Mouse (Mus musculus): Measurements from ENCODE around the gene Idnk. TPM values are rescaled to one million over a fixed set of nuclear protein-coding genes. Genes with fewer than 3 reads are reported as not detected.
A peak's percentile ranks its signal among the peaks of the same experiment; 100 is the strongest.
"Not testable (repeated sequence)": the region's sequence is repeated elsewhere in the genome, so short reads cannot be mapped to it uniquely, and the experiment has no call there.

Idnk gene
- total RNA-seq, 2 experiments from 2014 or later: 25.0 to 26.6 TPM

GRCm38 (mm10) chr13:58129687-58130246, 27.7 kb upstream of the Idnk start:
- intact Hi-C loops (cut with DNase I): loop anchor here (2.0 to 5.0 kb wide), 2 partner anchors 27 to 273 kb away; partner anchors contain the start of genes Hnrnpk, Idnk and Rmi1
- DNase-seq: no peak

GRCm38 (mm10) chr13:58131692-58132091, 25.8 kb upstream of the Idnk start:
- DNase-seq: no peak
- intact Hi-C loops (cut with DNase I): no loop called here

- DNase-seq; intact Hi-C loops (cut with DNase I): not testable (repeated sequence)
Observed at GRCm38 (mm10) chr13:58146603-58147002, 10.8 kb upstream of the Idnk start.

- intact Hi-C loops (cut with DNase I): no loop called here
- DNase-seq: no peak
Observed at GRCm38 (mm10) chr13:58147760-58148159, 9.7 kb upstream of the Idnk start.

GRCm38 (mm10) chr13:58148256-58148831, 9.1 kb upstream of the Idnk start:
- peak; percentile 26 to 39 for DNase-seq
- intact Hi-C loops (cut with DNase I): no loop called here

GRCm38 (mm10) chr13:58149033-58149558, 8.4 kb upstream of the Idnk start:
- intact Hi-C loops (cut with DNase I): no loop called here
- DNase-seq: no peak

- intact Hi-C loops (cut with DNase I): loop anchor here (10.0 kb wide), 1 partner anchor 235 kb away; the partner anchor contains the start of gene 2210016F16Rik
Observed at GRCm38 (mm10) chr13:58149629-58150028, 7.8 kb upstream of the Idnk start.

GRCm38 (mm10) chr13:58150442-58150841, 7.0 kb upstream of the Idnk start:
- intact Hi-C loops (cut with DNase I): loop anchor here (10.0 kb wide), 1 partner anchor 234 kb away; the partner anchor contains the start of gene 2210016F16Rik
- DNase-seq: no peak

More at GRCm38 (mm10) chr13:58149629-58150028, 7.8 kb upstream of the Idnk start:
- DNase-seq: no peak

- intact Hi-C loops (cut with DNase I): loop anchor here (2.0 to 10.0 kb wide), 4 partner anchors 27 to 229 kb away; partner anchors contain the start of genes 2210016F16Rik, Hnrnpa0 and Ubqln1
- DNase-seq: no peak
Observed at GRCm38 (mm10) chr13:58156031-58156430, 1.4 kb upstream of the Idnk start.

GRCm38 (mm10) chr13:58157036-58157435, 413 bp upstream of the Idnk start:
- DNase-seq: no peak
- intact Hi-C loops (cut with DNase I): loop anchor here (2.0 to 10.0 kb wide), 4 partner anchors 28 to 228 kb away; partner anchors contain the start of genes 2210016F16Rik, Hnrnpa0 and Ubqln1

GRCm38 (mm10) chr13:58158099-58158912, 857 bp downstream of the Idnk start:
- DNase-seq: peak; percentile 85 to 89
- intact Hi-C loops (cut with DNase I): loop anchor here (1.0 to 10.0 kb wide), 5 partner anchors 44 to 226 kb away; partner anchors contain the start of genes 2210016F16Rik and Ubqln1

- DNase-seq: no peak
- intact Hi-C loops (cut with DNase I): no loop called here
Observed at GRCm38 (mm10) chr13:58160761-58161160, 3.3 kb downstream of the Idnk start.

GRCm38 (mm10) chr13:58163343-58163742, 5.9 kb downstream of the Idnk start:
- intact Hi-C loops (cut with DNase I): no loop called here
- DNase-seq: no peak

GRCm38 (mm10) chr13:58168119-58168518, 10.7 kb downstream of the Idnk start:
- no peak for DNase-seq
- intact Hi-C loops (cut with DNase I): no loop called here

GRCm38 (mm10) chr13:58176105-58176504, 18.7 kb downstream of the Idnk start:
- DNase-seq: no peak
- intact Hi-C loops (cut with DNase I): no loop called here

GRCm38 (mm10) chr13:58177511-58178208, 20.2 kb downstream of the Idnk start:
- peak; percentile 99 to 100 for DNase-seq
- intact Hi-C loops (cut with DNase I): no loop called here

- DNase-seq: no peak
- intact Hi-C loops (cut with DNase I): loop anchor here (10.0 kb wide), 2 partner anchors 363 to 403 kb away; no protein-coding TSS in a partner anchor
Observed at GRCm38 (mm10) chr13:58181607-58182551, 24.4 kb downstream of the Idnk start.

- no peak for DNase-seq
- intact Hi-C loops (cut with DNase I): loop anchor here (10.0 kb wide), 2 partner anchors 361 to 401 kb away; no protein-coding TSS in a partner anchor
Observed at GRCm38 (mm10) chr13:58184111-58184510, 26.7 kb downstream of the Idnk start.

- intact Hi-C loops (cut with DNase I): loop anchor here (10.0 kb wide), 2 partner anchors 359 to 399 kb away; no protein-coding TSS in a partner anchor
- no peak for DNase-seq
Observed at GRCm38 (mm10) chr13:58186281-58186680, 28.8 kb downstream of the Idnk start.
